Mouse (Mus musculus) kidney, adult 11 months (tissue): Measurements from ENCODE around the gene Cetn4.

Source experiments
- DNase-seq: peaks from one replicate; pipeline ENCODE4 v3.0.0; 2022

The Cetn4 gene

DNA sequence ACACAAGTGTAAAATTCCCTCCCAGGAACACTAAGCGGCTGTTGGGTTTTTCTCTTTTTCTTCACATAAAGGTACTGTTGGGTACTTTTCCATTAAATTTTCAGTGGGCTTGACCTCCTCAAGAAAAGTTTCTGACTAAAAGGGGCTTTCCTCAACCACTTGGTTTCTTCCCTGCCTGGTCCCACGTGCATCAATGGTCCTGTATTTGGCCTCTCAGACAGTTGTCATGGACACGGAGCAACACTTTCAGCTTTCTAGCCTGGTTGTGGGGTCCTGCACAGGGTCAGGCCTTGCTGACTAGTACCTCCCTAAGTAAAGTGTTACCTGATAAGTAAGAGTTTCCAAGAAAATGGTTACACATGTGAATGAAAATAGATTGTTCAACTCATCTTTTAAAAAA is 13.0 kb downstream of the Cetn4 start:
- DNase-seq: no peak

- DNase-seq: no peak
These were observed 19.9 kb downstream of the Cetn4 start for GRCm38 (mm10) chr3:37292654-37293053.

- no peak for DNase-seq
These were observed 20.6 kb downstream of the Cetn4 start for GRCm38 (mm10) chr3:37291929-37292328.

DNA sequence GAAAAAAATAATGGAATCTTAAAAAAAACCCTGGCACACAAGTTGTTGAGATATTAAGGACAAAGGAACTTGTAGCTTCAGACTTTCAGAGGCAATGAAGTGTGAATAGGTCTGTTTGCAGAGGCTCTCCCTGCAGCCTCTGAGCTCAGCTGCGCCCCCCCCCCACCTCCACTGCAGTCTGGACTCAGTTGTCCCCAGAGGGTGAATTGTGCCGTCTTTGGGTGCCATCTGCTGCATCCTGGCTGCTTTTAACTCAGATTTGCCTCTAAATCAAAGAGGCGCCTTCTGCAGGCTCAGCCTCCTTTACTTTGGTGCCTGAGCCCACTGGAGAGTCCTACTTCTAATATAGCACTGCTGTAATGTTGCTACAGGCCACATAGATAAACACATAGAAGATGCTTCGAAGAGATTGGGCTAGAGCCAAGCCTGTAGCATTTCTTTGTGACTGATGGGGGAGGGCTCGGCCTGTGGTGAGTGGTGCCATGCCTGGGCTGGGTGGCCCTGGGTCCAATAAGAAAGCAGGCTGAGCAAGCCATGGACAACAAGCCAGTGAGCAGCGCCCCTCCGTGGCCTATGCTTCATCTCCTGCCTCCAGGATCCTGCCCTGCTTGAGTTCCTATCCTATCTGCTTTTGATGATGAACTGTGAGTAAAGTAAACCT is 21.5 kb downstream of the Cetn4 start:
- DNase-seq: no peak

GRCm38 (mm10) chr3:37289237-37289636 is 23.3 kb downstream of the Cetn4 start:
- DNase-seq: no peak

GRCm38 (mm10) chr3:37283234-37283633 is 29.3 kb downstream of the Cetn4 start:
- no peak for DNase-seq

GRCm38 (mm10) chr3:37282299-37282922 is 30.1 kb downstream of the Cetn4 start:
- no peak for DNase-seq

- DNase-seq: no peak
These were observed 31.6 kb downstream of the Cetn4 start for GRCm38 (mm10) chr3:37280871-37281270.

DNA sequence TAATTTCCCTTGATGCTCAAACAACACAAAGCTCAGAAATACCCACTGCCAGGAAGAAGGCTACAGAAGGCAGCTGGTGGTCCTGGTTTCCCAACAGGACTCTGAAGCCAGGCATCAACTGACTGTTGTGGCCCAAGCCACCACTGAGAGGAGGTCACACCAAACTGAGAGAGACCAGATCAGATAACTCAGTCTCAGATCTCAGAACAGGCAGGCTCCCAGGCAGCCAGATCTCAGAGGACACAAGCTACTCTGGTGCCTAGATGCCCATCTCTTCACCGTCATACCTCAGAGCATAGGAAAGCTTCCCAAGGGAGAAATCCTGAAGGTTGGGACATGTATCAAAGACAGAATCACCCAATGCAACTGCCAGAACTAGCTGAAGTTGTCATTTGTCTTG is 32.3 kb downstream of the Cetn4 start:
- no peak for DNase-seq

DNA sequence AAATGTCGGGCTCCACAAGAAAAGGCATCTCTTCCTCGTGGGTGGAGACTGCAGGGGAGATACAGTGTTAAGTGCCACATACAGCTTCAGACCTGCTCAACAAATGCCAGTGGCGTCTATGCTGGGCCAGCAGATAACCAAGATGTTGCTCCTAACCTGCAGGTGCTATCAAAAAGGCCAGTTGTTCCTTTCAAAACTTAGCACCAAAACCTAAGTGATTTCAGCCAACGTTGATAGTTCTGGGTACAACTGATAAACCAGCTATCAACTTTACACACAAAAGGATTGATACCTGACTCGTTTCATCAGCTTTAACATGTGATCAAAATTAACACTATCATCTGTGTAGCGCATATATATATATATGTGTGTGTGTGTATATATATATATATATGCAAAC is 37.8 kb downstream of the Cetn4 start:
- DNase-seq: no peak

DNA sequence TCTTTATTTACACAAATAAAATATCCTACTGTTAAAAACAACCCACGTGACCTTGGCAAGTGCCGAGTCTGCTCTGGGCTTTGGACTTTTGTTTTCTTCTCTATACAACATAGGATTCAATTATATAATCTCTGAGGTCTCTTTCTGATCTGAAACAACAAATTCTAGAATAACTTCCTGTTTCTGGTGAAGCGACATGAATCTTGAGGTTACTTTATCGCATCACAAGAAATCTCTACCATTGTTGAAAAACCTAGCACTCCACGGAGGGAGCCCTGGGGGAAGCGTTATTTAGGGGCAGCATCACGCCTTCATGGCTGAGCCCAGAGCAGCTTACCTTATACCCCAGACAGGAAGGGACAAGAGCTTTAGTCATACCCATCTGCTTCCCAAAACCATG is 39.4 kb downstream of the Cetn4 start:
- DNase-seq: no peak

- peak; percentile 13 for DNase-seq
These were observed 41.3 kb downstream of the Cetn4 start for GRCm38 (mm10) chr3:37271209-37271608.

DNA sequence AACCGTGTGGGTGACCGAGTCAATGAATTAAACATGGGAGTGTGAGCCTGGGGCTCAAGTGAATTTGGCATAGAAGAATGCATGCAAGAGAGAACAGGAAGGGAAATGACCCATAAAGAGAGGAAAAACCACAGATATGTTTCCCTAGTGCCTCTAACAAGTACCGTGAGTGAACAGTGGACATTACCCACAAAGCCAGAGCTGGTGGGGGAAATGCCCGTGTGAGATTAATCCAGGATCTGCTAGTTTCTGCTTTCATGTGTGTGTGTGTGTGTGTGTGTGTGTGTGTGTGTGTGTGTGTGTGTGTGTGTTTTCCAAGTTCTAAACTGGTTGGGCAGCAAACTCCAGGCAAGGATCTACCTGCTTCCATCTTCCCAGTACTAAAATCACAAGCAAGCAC is 42.6 kb downstream of the Cetn4 start:
- DNase-seq: peak; percentile 36

DNA sequence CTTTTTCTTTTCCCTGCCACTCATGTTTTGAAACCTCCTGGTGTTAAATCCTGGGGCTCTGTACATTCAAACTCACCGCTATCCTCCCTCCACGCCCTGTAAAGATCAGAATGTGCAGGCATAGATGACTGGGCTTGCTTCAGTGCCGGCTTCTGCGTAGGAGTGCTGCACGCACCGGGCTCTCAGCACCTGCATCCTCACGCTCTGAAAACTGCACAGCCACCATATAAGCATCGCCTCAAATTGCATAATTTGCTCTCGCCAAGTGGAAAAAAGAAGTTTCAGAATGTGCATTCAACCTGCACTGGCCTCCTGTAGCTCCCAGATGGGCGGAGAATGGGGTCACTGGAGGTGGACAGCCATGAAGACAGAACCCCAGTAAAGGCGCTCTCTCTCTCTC is 44.2 kb downstream of the Cetn4 start:
- DNase-seq: no peak

GRCm38 (mm10) chr3:37259331-37259999 is 53.0 kb downstream of the Cetn4 start:
- DNase-seq: no peak

DNA sequence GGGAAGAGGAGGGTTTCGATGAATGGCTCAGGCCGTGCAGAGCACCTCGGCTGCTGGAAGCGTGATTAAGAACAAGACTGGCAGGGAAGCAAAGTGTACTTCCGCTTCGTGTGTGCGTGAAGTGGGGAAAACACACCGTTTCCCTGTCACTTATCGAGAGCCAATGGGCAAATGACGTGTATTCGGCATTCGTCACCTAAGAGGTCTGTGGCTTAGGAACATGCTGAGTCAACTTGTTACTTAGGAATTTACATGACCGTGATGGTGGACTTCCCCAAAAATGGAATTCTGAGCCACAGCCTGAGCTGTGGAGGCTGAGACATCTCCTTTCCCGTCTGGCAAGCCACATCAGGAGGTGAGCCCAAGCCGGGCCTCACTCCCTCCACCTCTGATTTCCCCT is 54.7 kb downstream of the Cetn4 start:
- DNase-seq: no peak
